Mouse (Mus musculus) cerebellum, adult 2 months (tissue): ENCODE measurements around the gene Exosc8.

ENCODE experiments used
- CTCF ChIP-seq: fragments of 200-500 bp; IDR thresholded peaks from 2 replicates; pipeline ENCODE4 v1.5.1; 2011; ENCODE audit warnings: low read depth, mild to moderate bottlenecking, control low read depth, low read length, moderate library complexity, borderline replicate concordance; ENCODE audit not compliant: insufficient read depth
- POLR2A ChIP-seq: fragments of 200-500 bp; IDR thresholded peaks from 2 replicates; pipeline ENCODE4 v1.6.1; 2011; ENCODE audit warnings: low read length, control low read depth, borderline replicate concordance; ENCODE audit not compliant: insufficient read depth

DNA sequence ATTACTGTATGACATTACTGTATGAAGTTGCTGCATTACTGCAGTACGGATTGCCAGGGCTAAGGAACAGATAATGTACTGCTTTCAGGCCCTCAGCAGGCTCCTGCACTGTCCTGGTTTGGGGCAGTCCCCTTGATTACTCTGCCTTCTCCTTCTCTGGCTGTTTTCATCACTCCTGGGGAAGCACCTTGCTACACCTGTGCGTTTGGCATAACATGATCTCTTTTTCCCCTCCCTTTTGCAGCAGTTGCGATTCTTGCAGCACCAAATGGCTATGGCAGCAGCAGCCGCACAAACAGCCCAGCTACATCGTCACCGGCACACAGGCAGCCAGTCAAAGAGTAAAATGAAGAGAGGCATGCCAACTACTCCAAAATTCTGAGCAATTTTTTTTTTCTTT is 7.1 kb downstream of the Exosc8 start:
- TF ChIP-seq CTCF (no peak), POLR2A (no peak)
